Mouse (Mus musculus) embryonic facial prominence, embryonic 11.5 days (tissue): ENCODE results near the gene Olfr984. TPM values are rescaled to one million over a fixed set of nuclear protein-coding genes. Genes with fewer than 3 reads are reported as not detected.

ENCODE experiments used
- ATAC-seq: fragments of 200-750 bp; cut with Nextera tagmentation; replicated peaks from 2 replicates; pipeline ENCODE4 v1.8.0; 2017; ENCODE audit warnings: low read depth; ENCODE audit not compliant: insufficient number of reproducible peaks, low FRiP score, low TSS enrichment
- DNase-seq: peaks from one replicate; pipeline ENCODE4 v3.0.0-alpha.2; 2015; ENCODE audit warnings: low spot score
- H3K27ac ChIP-seq: fragments of 300-500 bp; sonication (generic); replicated peaks from 2 replicates; pipeline ENCODE4 v1.5.1; 2014; ENCODE audit warnings: mild to moderate bottlenecking, low read depth, low read length, control low read depth
- H3K27me3 ChIP-seq: fragments of 300-500 bp; sonication (generic); 2 replicates; pipeline ENCODE4 v1.6.1; 2014; ENCODE audit warnings: mild to moderate bottlenecking, low read length, moderate library complexity, mixed read lengths; ENCODE audit not compliant: control insufficient read depth, insufficient read depth
- H3K36me3 ChIP-seq: fragments of 300-500 bp; sonication (generic); replicated peaks from 2 replicates; pipeline ENCODE4 v1.6.1; 2014; ENCODE audit warnings: low read depth, mild to moderate bottlenecking, low read length, moderate library complexity, mixed read lengths; ENCODE audit not compliant: control insufficient read depth, insufficient read depth
- H3K4me1 ChIP-seq: fragments of 300-500 bp; sonication (generic); 2 replicates; pipeline ENCODE4 v1.6.1; 2014; ENCODE audit warnings: low read length, mixed read lengths; ENCODE audit not compliant: control insufficient read depth, insufficient read depth
- H3K4me2 ChIP-seq: fragments of 300-500 bp; sonication (generic); 2 replicates; pipeline ENCODE4 v1.6.1; 2014; ENCODE audit warnings: low read depth, mild to moderate bottlenecking, control low read depth, low read length, moderate library complexity
- H3K4me3 ChIP-seq: fragments of 300-500 bp; sonication (generic); 2 replicates; pipeline ENCODE4 v1.5.1; 2014; ENCODE audit warnings: low read depth, low read length, control low read depth
- H3K9ac ChIP-seq: fragments of 300-500 bp; sonication (generic); replicated peaks from 2 replicates; pipeline ENCODE4 v1.6.1; 2014; ENCODE audit warnings: mild to moderate bottlenecking, control low read depth, low read length
- H3K9me3 ChIP-seq: fragments of 300-500 bp; sonication (generic); replicated peaks from 2 replicates; pipeline ENCODE4 v1.6.1; 2016; ENCODE audit warnings: mild to moderate bottlenecking, low read length, inconsistent platforms, mixed read lengths; ENCODE audit not compliant: control insufficient read depth
- WGBS: fragments of 180-500 bp; shearing (Covaris S2); extraction: QIAGEN DNeasy Blood & Tissue Kit; methylation state at CpG from one replicate; pipeline ENCODE4 v1.1.7; 2014; 5-methylcytosine and 5-hydroxymethylcytosine counted together
- polyA plus RNA-seq: library from polyadenylated mRNA; unstranded; fragments of >200 nt; fragmentation: Nextera tagmentation; extraction: Ambion mirVana; gene quantifications from 2 replicates; pipeline ENCODE4 v1.2.1, GENCODE M21; 2014

The Olfr984 gene
- polyA plus RNA-seq, 1 experiment from 2014 or later, result not detected

DNA sequence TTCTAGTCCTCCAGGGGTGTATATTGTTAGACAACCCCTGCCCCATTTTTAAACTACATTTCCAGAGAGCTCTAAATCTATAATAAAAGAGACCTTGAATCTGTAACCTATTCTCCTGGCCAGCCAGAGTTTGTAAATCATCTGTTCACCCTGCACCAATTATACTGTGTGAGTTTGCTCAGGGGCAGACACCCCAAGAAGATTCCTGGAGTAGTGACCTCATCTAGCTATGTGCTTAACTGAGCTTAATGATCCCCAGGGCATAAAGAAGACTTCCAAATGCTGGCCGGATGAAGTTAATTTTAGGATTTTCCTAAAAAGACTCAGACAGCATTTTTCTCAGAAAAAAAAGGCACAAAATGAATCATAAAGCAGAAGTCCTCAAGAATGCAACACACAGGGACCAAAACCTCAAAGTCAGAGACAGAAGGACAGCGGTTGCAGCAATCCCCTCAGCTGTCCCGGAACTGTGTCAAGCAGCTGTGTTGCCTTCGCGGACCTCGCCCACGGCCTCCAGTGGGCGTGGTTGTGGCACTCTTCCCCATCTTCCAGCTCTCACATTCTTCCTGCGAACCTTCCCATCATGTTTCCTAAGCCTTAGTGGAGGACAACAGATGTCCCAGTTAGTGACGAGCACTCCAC, 2.8 kb upstream of the Olfr984 start:
- Histone ChIP-seq H3K9ac (no peak overlapping the region), H3K4me1 (no peaks in the 10 kb centered on the region), H3K27ac (no peak overlapping the region), H3K27me3 (no peaks in the 10 kb centered on the region), H3K9me3 (no peaks in the 10 kb centered on the region), H3K36me3 (no peaks in the 10 kb centered on the region), H3K4me2 (no peak overlapping the region), H3K4me3 (no peak overlapping the region)
- no peak for DNase-seq
- 49% methylated on average over 10 of the region's 10 CpGs for WGBS
- ATAC-seq, result no peak

DNA sequence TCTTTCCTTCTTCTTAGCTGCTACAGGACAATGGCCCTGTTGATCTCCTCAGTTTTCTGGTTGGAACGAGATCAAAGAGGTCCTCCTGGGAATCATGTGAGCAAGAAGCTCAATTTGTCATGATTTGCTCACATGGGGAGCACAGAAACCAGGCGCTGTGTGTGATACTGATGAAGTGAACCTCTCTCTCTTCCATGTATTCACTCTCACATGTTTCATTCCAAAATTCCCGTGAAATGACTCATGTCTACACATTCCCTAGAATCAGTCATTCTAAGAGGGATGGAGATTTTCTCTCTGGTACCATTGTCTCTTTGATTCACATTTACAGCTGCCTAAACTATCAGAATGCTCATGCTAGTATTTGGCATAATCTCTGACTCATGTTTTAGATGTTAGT, 19.2 kb downstream of the Olfr984 start:
- Histone ChIP-seq H3K4me3 (no peak overlapping the region), H3K27ac (no peak overlapping the region), H3K4me1 (no peaks in the 10 kb centered on the region), H3K9me3 (no peaks in the 10 kb centered on the region), H3K4me2 (no peak overlapping the region), H3K36me3 (no peaks in the 10 kb centered on the region), H3K27me3 (no peaks in the 10 kb centered on the region), H3K9ac (no peak overlapping the region)
- DNase-seq, result no peak
- no peak for ATAC-seq
- whole genome bisulfite sequencing, result 66% methylated on average over 3 of the region's 3 CpGs

DNA sequence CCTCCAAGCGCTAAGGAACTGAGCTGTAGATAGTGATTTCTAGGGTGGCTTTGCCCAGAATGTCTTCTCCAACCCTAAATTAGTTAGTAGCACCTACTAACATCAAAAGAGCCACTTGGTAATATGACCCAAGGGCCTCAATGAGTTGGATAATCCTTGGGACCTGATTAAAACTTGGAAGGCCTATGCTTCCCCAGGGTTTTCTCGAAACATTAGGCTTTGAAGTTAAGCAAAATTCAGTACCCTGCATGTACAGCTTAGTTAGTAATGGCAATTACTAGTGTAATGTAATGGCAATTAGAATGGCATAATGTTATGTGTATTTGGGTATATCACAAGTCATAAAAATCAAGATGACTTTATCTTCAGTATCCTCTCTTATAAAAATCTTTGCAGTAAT, 20.5 kb downstream of the Olfr984 start, which contains the start of gene Olfr983:
TSS of gene Olfr983 (minus strand) at position 101 of the 400 bp plus-strand sequence.
- ATAC-seq (no peak), DNase-seq (no peak)
- Histone ChIP-seq H3K4me3 (no peak within 1 kb of the TSS), H3K4me2 (no peak within 1 kb of the TSS), H3K9me3 (no peaks in the 10 kb centered on the region), H3K4me1 (no peaks in the 10 kb centered on the region), H3K9ac (no peak within 1 kb of the TSS), H3K27ac (no peak within 1 kb of the TSS), H3K36me3 (no peaks in the 10 kb centered on the region), H3K27me3 (no peaks in the 10 kb centered on the region)
- 81% methylated on average over 2 of the region's 2 CpGs for WGBS

DNA sequence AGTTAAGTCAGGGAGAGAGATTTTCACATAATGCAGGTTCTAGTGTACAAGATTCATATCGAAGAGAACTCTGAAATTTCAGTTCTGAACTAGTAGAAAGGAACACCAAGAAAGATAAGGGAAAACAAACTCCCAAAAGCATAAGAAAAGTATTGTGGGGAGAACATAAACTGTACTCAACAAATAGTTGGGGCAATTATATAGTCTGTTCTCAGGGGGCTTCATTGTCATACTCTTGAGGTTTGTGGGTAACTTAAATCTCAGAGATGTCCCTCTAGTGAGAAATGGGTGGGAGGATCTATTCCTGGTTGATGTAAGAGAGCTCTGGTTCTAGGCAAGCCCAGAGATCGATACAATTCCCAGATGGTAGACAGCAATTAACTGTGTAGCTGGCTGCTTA, 40.5 kb downstream of the Olfr984 start, which contains the start of gene Olfr982:
TSS of gene Olfr982 (plus strand) at position 301 of the 400 bp plus-strand sequence.
- no peak within 1 kb of the TSS for H3K9ac ChIP-seq
- ATAC-seq, result no peak
- H3K9me3 ChIP-seq, result no peaks in the 10 kb centered on the region
- no peaks in the 10 kb centered on the region for H3K4me1 ChIP-seq
- H3K27me3 ChIP-seq, result no peaks in the 10 kb centered on the region
- no peak within 1 kb of the TSS for H3K4me2 ChIP-seq
- DNase-seq, result no peak
- WGBS, result 83% methylated on average over 2 of the region's 2 CpGs
- no peaks in the 10 kb centered on the region for H3K36me3 ChIP-seq
- no peak within 1 kb of the TSS for H3K27ac ChIP-seq
- H3K4me3 ChIP-seq, result no peak within 1 kb of the TSS

DNA sequence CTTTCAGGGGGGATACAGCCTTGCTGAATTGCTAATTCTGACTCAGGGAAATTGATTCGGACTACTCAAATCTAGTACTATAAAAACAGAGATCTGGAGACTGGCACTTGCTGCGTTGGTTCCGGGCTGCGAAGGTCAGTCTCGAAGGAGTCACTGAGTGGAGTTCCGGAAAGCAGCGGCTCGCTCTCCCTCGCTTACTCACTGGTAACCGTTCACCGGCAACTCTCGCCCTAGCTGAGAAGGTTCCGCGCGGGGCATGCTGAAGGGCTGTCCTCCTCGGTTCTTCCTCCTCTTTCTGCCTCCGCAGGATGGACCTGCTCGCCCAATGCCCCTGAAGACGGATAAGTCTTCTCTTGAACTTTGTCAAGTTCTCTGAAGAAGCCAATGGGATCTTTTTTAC, 63.9 kb downstream of the Olfr984 start:
- no peak overlapping the region for H3K4me2 ChIP-seq
- H3K9me3 ChIP-seq, result no peaks in the 10 kb centered on the region
- no peaks in the 10 kb centered on the region for H3K4me1 ChIP-seq
- H3K27me3 ChIP-seq, result no peaks in the 10 kb centered on the region
- ATAC-seq (no peak), DNase-seq (no peak)
- no peak overlapping the region for H3K4me3 ChIP-seq
- WGBS, result 93% methylated on average over 19 of the region's 19 CpGs
- H3K27ac ChIP-seq, result no peak overlapping the region
- H3K9ac ChIP-seq, result no peak overlapping the region
- H3K36me3 ChIP-seq, result no peaks in the 10 kb centered on the region

Other genes starting within 250 kb of the Olfr984 start
- gene Olfr972, start 247.8 kb downstream of the Olfr984 start, polyA plus RNA-seq, result not detected in 2 replicates
- gene Olfr229, start 206.9 kb downstream of the Olfr984 start, polyA plus RNA-seq, result not detected in 2 replicates
- not detected in 2 replicates for gene Olfr974, start 176.7 kb downstream of the Olfr984 start, polyA plus RNA-seq
- not detected in 2 replicates for gene Olfr975, start 162.2 kb downstream of the Olfr984 start, polyA plus RNA-seq
- gene Olfr976, start 153.1 kb downstream of the Olfr984 start, polyA plus RNA-seq, result not detected in 2 replicates
- not detected in 2 replicates for gene Olfr978, start 122.1 kb downstream of the Olfr984 start, polyA plus RNA-seq
- gene Olfr979, start 110.7 kb downstream of the Olfr984 start, polyA plus RNA-seq, result not detected in 2 replicates
- not detected in 2 replicates for gene Olfr980, start 104.6 kb downstream of the Olfr984 start, polyA plus RNA-seq
- not detected in 2 replicates for gene Olfr981, start 92.7 kb downstream of the Olfr984 start, polyA plus RNA-seq
- gene Olfr982, start 40.4 kb downstream of the Olfr984 start, polyA plus RNA-seq, result not detected in 2 replicates
- gene Olfr983, start 20.6 kb downstream of the Olfr984 start, polyA plus RNA-seq, result not detected in 2 replicates
- gene Olfr985, start 16.0 kb upstream of the Olfr984 start, polyA plus RNA-seq, result not detected in 2 replicates
- gene Tmem225, start 33.9 kb upstream of the Olfr984 start, polyA plus RNA-seq, result not detected in 2 replicates
- gene Olfr986, start 66.7 kb upstream of the Olfr984 start, polyA plus RNA-seq, result not detected in 2 replicates
- 7.9 TPM in 2 replicates for gene Zfp202, start 78.1 kb upstream of the Olfr984 start, polyA plus RNA-seq
- gene Scn3b, start 155.0 kb upstream of the Olfr984 start, polyA plus RNA-seq, result 4.1 and 6.7 TPM in 2 replicates